Mouse (Mus musculus): ENCODE data around the gene Igfl3. TPM values are rescaled to one million over a fixed set of nuclear protein-coding genes. Genes with fewer than 3 reads are reported as not detected.
A peak's percentile ranks its signal among the peaks of the same experiment; 100 is the strongest.

Gene Igfl3
- total RNA-seq (2012; rRNA removed): not detected in 2 replicates

DNA sequence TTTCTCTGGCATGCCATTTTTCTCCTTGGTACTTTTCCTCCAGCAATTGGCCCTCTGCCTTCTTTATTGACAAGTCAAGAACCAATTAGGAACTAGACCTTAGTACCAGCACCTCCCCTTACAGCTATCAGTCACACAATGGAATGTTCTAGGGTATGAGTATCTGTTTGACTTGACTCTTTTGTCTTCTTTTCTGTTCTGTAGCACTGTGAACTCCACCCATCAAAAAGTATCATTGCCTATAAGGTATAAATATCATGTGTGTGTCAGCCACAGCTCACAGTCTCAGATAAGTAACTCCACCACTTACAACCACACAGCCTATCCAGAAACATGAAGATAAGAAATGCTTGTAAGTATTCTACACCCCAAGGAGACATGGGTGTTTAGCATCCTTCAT lies at the start of gene Igfl3:
Gene Igfl3 (plus strand): TSS at position 301 of the 400 bp plus-strand sequence.
- Histone ChIP-seq H3K9me3 (ENCODE audit: control insufficient read depth, insufficient read depth, low read depth, low read length) (no peaks in the 10 kb centered on the region), H3K9ac (ENCODE audit: insufficient read depth, low read depth, low read length, poor library complexity, severe bottlenecking) (no peak within 1 kb of the TSS), H3K27ac (ENCODE audit: insufficient read depth, low read depth, low read length, poor library complexity, severe bottlenecking) (no peak within 1 kb of the TSS), H3K4me3 (ENCODE audit: insufficient read depth in 1 of 2, low read depth in 1 of 2, low read length in 2 of 2, poor library complexity in 1 of 2, severe bottlenecking in 1 of 2) (no peak within 1 kb of the TSS), H3K4me1 (ENCODE audit: control insufficient read depth in 2 of 2, insufficient read depth in 2 of 2, low read length in 2 of 2, poor library complexity in 1 of 2) (no peaks in the 10 kb centered on the region), H3K36me3 (ENCODE audit: control insufficient read depth, insufficient read depth, low read length, poor library complexity, severe bottlenecking) (no peaks in the 10 kb centered on the region)
- in situ Hi-C loops (cut with MboI; ENCODE audit: low sequenced_read_pairs in 2 of 2, unreplicated experiment in 2 of 2): no loop called here
- TF ChIP-seq ZNF384 (IDR thresholded peaks at IDR 0.05; ENCODE audit: low read depth, low read length): no peak
- no peak for TF ChIP-seq HCFC1 (IDR thresholded peaks at IDR 0.05; ENCODE audit: borderline replicate concordance, insufficient read depth, low read length)
- no peak for TF ChIP-seq CHD2 (IDR thresholded peaks at IDR 0.05; ENCODE audit: low read depth, low read length)
- no peak for TF ChIP-seq MAFK (IDR thresholded peaks at IDR 0.05; ENCODE audit: insufficient read depth, low read depth, low read length)
- no peak for TF ChIP-seq ZC3H11A (IDR thresholded peaks at IDR 0.05; ENCODE audit: borderline replicate concordance, low read depth, low read length)
- DNase-seq (ENCODE audit: low read depth, low spot score): no peak

- H3K4me1 ChIP-seq (ENCODE audit: control insufficient read depth in 2 of 2, insufficient read depth in 2 of 2, low read length in 2 of 2, poor library complexity in 1 of 2): no peaks in the 10 kb centered on the region
- in situ Hi-C loops (cut with MboI; ENCODE audit: low sequenced_read_pairs in 2 of 2, unreplicated experiment in 2 of 2): loop anchor here (25.0 kb wide), 3 partner anchors 476 to 651 kb away; partner anchors contain the start of genes Pglyrp1 (in 1 of the 2), Psg17 (in 1 of the 2) and Psg20 (in 1 of the 2)
- no peak overlapping the region for H3K4me3 ChIP-seq (ENCODE audit: insufficient read depth in 1 of 2, low read depth in 1 of 2, low read length in 2 of 2, poor library complexity in 1 of 2, severe bottlenecking in 1 of 2)
- H3K27ac ChIP-seq (ENCODE audit: insufficient read depth, low read depth, low read length, poor library complexity, severe bottlenecking): no peak overlapping the region
- no peaks in the 10 kb centered on the region for H3K9me3 ChIP-seq (ENCODE audit: control insufficient read depth, insufficient read depth, low read depth, low read length)
- no peak overlapping the region for H3K9ac ChIP-seq (ENCODE audit: insufficient read depth, low read depth, low read length, poor library complexity, severe bottlenecking)
- TF ChIP-seq CHD2 (IDR thresholded peaks at IDR 0.05; ENCODE audit: low read depth, low read length) (no peak), ZC3H11A (IDR thresholded peaks at IDR 0.05; ENCODE audit: borderline replicate concordance, low read depth, low read length) (peak; percentile 80)
- peak; percentile 45 for DNase-seq (ENCODE audit: low read depth, low spot score)
- no peaks in the 10 kb centered on the region for H3K36me3 ChIP-seq (ENCODE audit: control insufficient read depth, insufficient read depth, low read length, poor library complexity, severe bottlenecking)
Measured at GRCm38 (mm10) chr7:18210938-18211337, 34.6 kb downstream of the Igfl3 start.

DNA sequence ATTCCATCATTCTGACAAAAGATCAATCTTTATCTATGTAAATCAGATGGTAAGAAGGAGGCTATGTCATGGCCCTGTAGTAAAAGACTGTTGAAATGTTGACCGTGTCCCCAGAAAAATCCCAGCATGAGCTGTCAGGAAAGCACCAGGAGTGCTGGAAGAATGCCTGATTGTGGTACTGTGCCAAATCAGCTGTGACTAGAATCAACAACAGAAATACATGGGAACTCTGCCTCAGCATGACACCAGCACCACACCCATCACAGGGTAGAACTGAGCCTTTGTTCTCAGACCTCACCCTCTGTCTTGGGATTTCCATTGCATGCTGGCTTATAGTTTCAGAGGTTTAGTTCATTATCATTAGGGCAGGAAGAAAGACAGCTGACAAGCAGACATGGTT lies 38.4 kb downstream of the Igfl3 start:
- H3K9me3 ChIP-seq (ENCODE audit: control insufficient read depth, insufficient read depth, low read depth, low read length): no peaks in the 10 kb centered on the region
- H3K36me3 ChIP-seq (ENCODE audit: control insufficient read depth, insufficient read depth, low read length, poor library complexity, severe bottlenecking): no peaks in the 10 kb centered on the region
- no peak overlapping the region for H3K27ac ChIP-seq (ENCODE audit: insufficient read depth, low read depth, low read length, poor library complexity, severe bottlenecking)
- in situ Hi-C loops (cut with MboI; ENCODE audit: low sequenced_read_pairs in 2 of 2, unreplicated experiment in 2 of 2): loop anchor here (25.0 kb wide), 3 partner anchors 473 to 648 kb away; partner anchors contain the start of genes Pglyrp1 (in 1 of the 2), Psg17 (in 1 of the 2) and Psg20 (in 1 of the 2)
- H3K4me1 ChIP-seq (ENCODE audit: control insufficient read depth in 2 of 2, insufficient read depth in 2 of 2, low read length in 2 of 2, poor library complexity in 1 of 2): no peaks in the 10 kb centered on the region
- H3K9ac ChIP-seq (ENCODE audit: insufficient read depth, low read depth, low read length, poor library complexity, severe bottlenecking): no peak overlapping the region
- peak; percentile 45 for DNase-seq (ENCODE audit: low read depth, low spot score)
- TF ChIP-seq MAFK (IDR thresholded peaks at IDR 0.05; ENCODE audit: insufficient read depth, low read depth, low read length) (no peak), ZNF384 (IDR thresholded peaks at IDR 0.05; ENCODE audit: low read depth, low read length) (no peak), CHD2 (IDR thresholded peaks at IDR 0.05; ENCODE audit: low read depth, low read length) (no peak), HCFC1 (IDR thresholded peaks at IDR 0.05; ENCODE audit: borderline replicate concordance, insufficient read depth, low read length) (no peak), ZC3H11A (IDR thresholded peaks at IDR 0.05; ENCODE audit: borderline replicate concordance, low read depth, low read length) (no peak)
- H3K4me3 ChIP-seq (ENCODE audit: insufficient read depth in 1 of 2, low read depth in 1 of 2, low read length in 2 of 2, poor library complexity in 1 of 2, severe bottlenecking in 1 of 2): no peak overlapping the region

Other genes with a start within 250 kb of the Igfl3 start
- gene Ceacam11, start 204.4 kb upstream of the Igfl3 start, total RNA-seq (2012; rRNA removed): not detected in 2 replicates
- not detected in 2 replicates for gene Ceacam13, start 166.6 kb upstream of the Igfl3 start, total RNA-seq (2012; rRNA removed)
- gene Ceacam12, start 110.6 kb upstream of the Igfl3 start, total RNA-seq (2012; rRNA removed): not detected in 2 replicates
- gene Mill1, start 68.9 kb downstream of the Igfl3 start, total RNA-seq (2012; rRNA removed): not detected in 2 replicates
- not detected in 2 replicates for gene Psg18, start 178.5 kb downstream of the Igfl3 start, total RNA-seq (2012; rRNA removed)